25 mouse cellular contexts compared by ENCODE assay signal in genomic region chr7:66501425-66501824, GRCm38 (mm10).
DNase-seq lines count a peak whose midpoint lies in the region; ATAC-seq lines count a peak whose summit lies in the region.
"Had no signal": no experiment of that assay in that cellular context is flagged by ENCODE, and none has a peak within 500 bp of the region (broad histone marks: within the 10 kb centered on the region; RNA-seq: fewer than 3 reads in every experiment).

No protein-coding gene starts in this region.

- no peak overlapping the region for H3K9ac ChIP-seq in kidney, embryonic 15.5 days
- no peak overlapping the region for H3K9ac ChIP-seq in liver, embryonic 16.5 days (ENCODE audit: low read depth, low read length)
- H3K9ac ChIP-seq: embryonic facial prominence, embryonic 12.5 days; forebrain, embryonic 13.5 days; forebrain, embryonic 15.5 days; forebrain, postnatal 0 days had no signal

- H3K4me2 ChIP-seq in kidney, embryonic 15.5 days, result no peak overlapping the region
- H3K4me2 ChIP-seq in liver, embryonic 16.5 days (ENCODE audit: low read depth, low read length), result no peak overlapping the region
- H3K4me2 ChIP-seq: embryonic facial prominence, embryonic 12.5 days; forebrain, embryonic 13.5 days; forebrain, embryonic 15.5 days had no signal

- 65% methylated on average over 6 of the region's 6 CpGs for WGBS in kidney, embryonic 15.5 days
- whole genome bisulfite sequencing in liver, embryonic 16.5 days (ENCODE audit: insufficient replicate concordance), result 53% methylated on average over 6 of the region's 6 CpGs

- ATAC-seq in kidney, embryonic 15.5 days (replicated peaks; ENCODE audit: low FRiP score), result no peak
- peak; percentile 63 for ATAC-seq in liver, embryonic 16.5 days (ENCODE audit: low read depth)
- ATAC-seq: activated CD4-positive, CD25-positive, alpha-beta regulatory T cell, adult 4 months; CD4-positive, CD25-positive, alpha-beta regulatory T cell, adult 4 months; forebrain, embryonic 13.5 days; forebrain, embryonic 15.5 days; forebrain, postnatal 0 days; Patski had no signal

- H3K4me3 ChIP-seq in kidney, embryonic 15.5 days (replicated peaks), result no peak overlapping the region
- H3K4me3 ChIP-seq in liver, embryonic 16.5 days (ENCODE audit: low read depth, low read length), result no peak overlapping the region
- H3K4me3 ChIP-seq: embryonic facial prominence, embryonic 10.5 days; embryonic facial prominence, embryonic 12.5 days; forebrain, embryonic 13.5 days; forebrain, embryonic 15.5 days had no signal

- H3K4me1 ChIP-seq in kidney, embryonic 15.5 days, result peaks cover 9% of the 10 kb centered on the region; the same call in 1 of the 2 replicates
- no peaks in the 10 kb centered on the region for H3K4me1 ChIP-seq in liver, embryonic 16.5 days (ENCODE audit: control insufficient read depth, low read depth, low read length)
- H3K4me1 ChIP-seq: forebrain, embryonic 13.5 days; forebrain, embryonic 15.5 days had no signal

- H3K9me3 ChIP-seq in kidney, embryonic 15.5 days (replicated peaks), result no peaks in the 10 kb centered on the region
- H3K9me3 ChIP-seq in liver, embryonic 16.5 days (replicated peaks; ENCODE audit: control insufficient read depth, low read length), result no peaks in the 10 kb centered on the region
- H3K9me3 ChIP-seq: embryonic facial prominence, embryonic 10.5 days; embryonic facial prominence, embryonic 12.5 days; forebrain, embryonic 13.5 days; forebrain, embryonic 15.5 days; G1E had no signal

- H3K36me3 ChIP-seq in kidney, embryonic 15.5 days, result no peaks in the 10 kb centered on the region
- H3K36me3 ChIP-seq in liver, embryonic 16.5 days (ENCODE audit: control insufficient read depth, insufficient read depth), result no peaks in the 10 kb centered on the region
- H3K36me3 ChIP-seq: embryonic facial prominence, embryonic 10.5 days; embryonic facial prominence, embryonic 12.5 days; forebrain, embryonic 15.5 days; G1E had no signal

- DNase-seq in embryo, embryonic 10 days (ENCODE audit: low spot score), result peak; percentile 25
- no peak for DNase-seq in embryo, embryonic 9.5 days (ENCODE audit: extremely low spot score)
- peak; percentile 9 for DNase-seq in kidney, adult 9 months
- no peak for DNase-seq in liver
- DNase-seq: adrenal gland, adult 8-10 months; adrenal gland, postnatal 14 days; adrenal gland, postnatal 36 days; B cell, adult 2 months; cerebellum, adult 11-12 months; cerebellum, adult 2 months; cerebellum, adult 9-10 months; cerebellum, postnatal 10 days; cerebellum, postnatal 25 days; embryo, embryonic 11 days; forebrain, postnatal 0 days had no signal

- no peak overlapping the region for H3K27ac ChIP-seq in kidney, embryonic 15.5 days
- H3K27ac ChIP-seq in liver, embryonic 16.5 days (ENCODE audit: low read length), result no peak overlapping the region
- H3K27ac ChIP-seq: forebrain, embryonic 13.5 days; forebrain, embryonic 15.5 days had no signal

- H3K27me3 ChIP-seq in kidney, embryonic 15.5 days, result no peaks in the 10 kb centered on the region
- H3K27me3 ChIP-seq in liver, embryonic 16.5 days (ENCODE audit: control insufficient read depth, insufficient read depth, low read depth, low read length), result no peaks in the 10 kb centered on the region
- H3K27me3 ChIP-seq: embryonic facial prominence, embryonic 12.5 days; forebrain, embryonic 13.5 days; forebrain, embryonic 15.5 days; Patski had no signal

Comparison
In these comparisons a context has a peak if more than half of its experiments do, and no peak if none do; other contexts are left out.
1. DNase-seq: peak in embryo, embryonic 10 days (single experiment) and kidney, adult 9 months (single experiment); none in embryo, embryonic 9.5 days (single experiment) and liver (single experiment).